Mouse (Mus musculus) intestine, postnatal 0 days (tissue): ENCODE data around the gene Lsm12. TPM values are rescaled to one million over a fixed set of nuclear protein-coding genes. Genes with fewer than 3 reads are reported as not detected.

Source experiments
- ATAC-seq: fragments of 200-750 bp; cut with Nextera tagmentation; 2 replicates; pipeline ENCODE4 v1.8.0; 2017; ENCODE audit warnings: mild to moderate bottlenecking, moderate TSS enrichment, moderate library complexity
- H3K27ac ChIP-seq: fragments of 300-500 bp; sonication (generic); 2 replicates; pipeline ENCODE4 v1.5.1; 2014; ENCODE audit warnings: mild to moderate bottlenecking, low read depth, low read length, moderate library complexity
- H3K27me3 ChIP-seq: fragments of 300-500 bp; sonication (generic); replicated peaks from 2 replicates; pipeline ENCODE4 v1.6.1; 2014; ENCODE audit warnings: low read length, mixed read lengths; ENCODE audit not compliant: control insufficient read depth, insufficient read depth
- H3K36me3 ChIP-seq: fragments of 300-500 bp; sonication (generic); 2 replicates; pipeline ENCODE4 v1.6.1; 2014; ENCODE audit warnings: mild to moderate bottlenecking, moderate library complexity; ENCODE audit not compliant: control insufficient read depth, insufficient read depth
- H3K4me1 ChIP-seq: fragments of 300-500 bp; sonication (generic); replicated peaks from 2 replicates; pipeline ENCODE4 v1.6.1; 2014; ENCODE audit warnings: antibody characterized with exemption, low read length, mixed read lengths; ENCODE audit not compliant: control insufficient read depth, insufficient read depth
- H3K4me2 ChIP-seq: fragments of 300-500 bp; sonication (generic); replicated peaks from 2 replicates; pipeline ENCODE4 v1.6.1; 2014; ENCODE audit warnings: low read depth, mild to moderate bottlenecking, moderate library complexity
- H3K4me3 ChIP-seq: fragments of 300-500 bp; sonication (generic); 2 replicates; pipeline ENCODE4 v1.5.1; 2014; ENCODE audit warnings: low read depth, low read length
- H3K9ac ChIP-seq: fragments of 300-500 bp; sonication (generic); 2 replicates; pipeline ENCODE4 v1.6.1; 2014; ENCODE audit warnings: mild to moderate bottlenecking, low read depth, low read length
- H3K9me3 ChIP-seq: fragments of 300-500 bp; sonication (generic); 2 replicates; pipeline ENCODE4 v1.6.1; 2016; ENCODE audit warnings: mixed run types; ENCODE audit not compliant: control insufficient read depth
- CTCF ChIP-seq: sonication (generic); IDR thresholded peaks from 2 replicates; pipeline ENCODE4 v1.5.1; 2016; ENCODE audit warnings: low read depth, mild to moderate bottlenecking, control low read depth, antibody characterized with exemption, moderate library complexity
- WGBS: fragments of 180-500 bp; shearing (Covaris S2); extraction: QIAGEN DNeasy Blood & Tissue Kit; methylation state at CpG from one replicate; pipeline ENCODE4 v1.1.7; 2014; 5-methylcytosine and 5-hydroxymethylcytosine counted together
- polyA plus RNA-seq: library from polyadenylated mRNA; unstranded; fragments of >200 nt; fragmentation: Nextera tagmentation; extraction: Ambion mirVana; gene quantifications from 2 replicates; pipeline ENCODE4 v1.2.1, GENCODE M21; 2015

The Lsm12 gene
- polyA plus RNA-seq, 1 experiment from 2014 or later: 103 TPM

DNA sequence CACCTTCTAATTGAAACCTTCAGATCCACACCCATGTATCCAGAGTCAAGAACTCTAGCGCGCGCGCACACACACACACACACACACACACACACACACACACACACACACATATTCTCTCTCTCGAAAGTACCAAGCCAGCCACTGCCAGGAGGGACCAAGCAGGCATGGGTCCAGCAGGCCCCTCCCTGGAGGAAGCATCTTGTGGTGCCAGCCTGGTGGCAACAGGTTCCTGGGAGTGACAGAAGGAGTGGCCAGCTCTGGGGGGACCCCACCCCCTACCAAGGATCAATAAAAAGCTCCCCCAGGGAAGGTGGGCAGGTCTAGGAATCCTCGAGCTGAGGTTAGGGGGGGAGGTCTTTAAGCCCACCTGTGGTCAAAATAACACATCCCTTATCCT lies 32.3 kb upstream of the Lsm12 start:
- peaks cover 2% of the 10 kb centered on the region; the same call in 1 of the 2 replicates for H3K36me3 ChIP-seq
- H3K4me3 ChIP-seq: peak overlapping the region; percentile 42
- peaks cover 43% of the 10 kb centered on the region for H3K4me1 ChIP-seq
- TF ChIP-seq CTCF: no peak
- 38% methylated on average over 6 of the region's 6 CpGs for WGBS
- peak overlapping the region; percentile 22; the same call in 1 of the 2 replicates for H3K9ac ChIP-seq
- peak overlapping the region; percentile 75 for H3K27ac ChIP-seq
- H3K9me3 ChIP-seq: no peaks in the 10 kb centered on the region
- peak overlapping the region; percentile 79 for H3K4me2 ChIP-seq
- no peaks in the 10 kb centered on the region for H3K27me3 ChIP-seq
- ATAC-seq: no peak

- WGBS: 25% methylated on average over 5 of the region's 5 CpGs
- H3K9me3 ChIP-seq: no peaks in the 10 kb centered on the region
- peaks cover 3% of the 10 kb centered on the region; the same call in 1 of the 2 replicates for H3K36me3 ChIP-seq
- H3K27me3 ChIP-seq: no peaks in the 10 kb centered on the region
- H3K4me2 ChIP-seq: peak overlapping the region; percentile 79
- H3K9ac ChIP-seq: 0 out of 2 replicates have a peak overlapping the region, but pooled peaks have one; percentile 22
- H3K4me1 ChIP-seq: peaks cover 43% of the 10 kb centered on the region
- no peak overlapping the region for H3K4me3 ChIP-seq
- TF ChIP-seq CTCF: no peak
- no peak for ATAC-seq
- H3K27ac ChIP-seq: peak overlapping the region; percentile 63; the same call in 1 of the 2 replicates
Measured at GRCm38 (mm10) chr11:102216886-102217240, 31.8 kb upstream of the Lsm12 start.

DNA sequence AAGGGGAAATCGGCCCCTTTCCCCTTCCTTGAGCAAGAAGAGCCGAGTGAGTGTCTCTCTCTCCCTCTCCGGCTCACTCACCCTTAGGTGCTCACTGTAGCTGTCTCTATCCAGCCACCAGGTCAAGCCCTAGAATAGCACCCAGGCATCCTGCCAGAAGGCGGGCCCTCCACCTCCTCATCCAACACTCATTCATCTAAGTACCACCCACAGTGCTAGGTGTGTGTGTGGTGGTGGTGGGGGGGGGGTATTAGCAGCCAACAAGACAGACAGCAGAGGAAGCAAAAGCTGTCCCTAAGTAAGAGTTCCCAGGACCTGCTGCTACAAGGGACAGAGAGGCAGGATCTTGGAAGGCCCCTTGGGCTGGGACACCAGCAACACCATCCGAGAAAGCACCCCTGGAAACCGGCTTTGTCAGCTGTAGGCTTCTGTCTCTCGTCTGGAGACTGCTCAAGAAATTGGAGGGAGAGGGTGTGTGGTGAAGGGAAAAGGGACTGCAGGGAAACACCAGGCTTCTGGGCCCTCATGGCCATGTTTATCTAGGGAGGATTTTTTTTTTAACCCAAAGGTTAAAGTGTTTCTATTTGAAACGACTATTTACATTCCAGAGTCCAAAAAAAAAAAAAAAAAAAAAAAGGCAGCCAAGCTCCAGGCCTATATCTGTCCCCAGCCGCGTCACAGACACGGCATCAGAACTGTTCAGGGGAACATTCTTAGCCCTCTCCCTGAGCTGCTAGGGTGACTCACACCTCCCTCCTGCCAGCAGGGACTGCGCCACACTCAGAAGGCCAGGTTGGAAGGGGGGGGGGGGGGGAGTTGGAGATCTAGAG lies 31.2 kb upstream of the Lsm12 start:
- Histone ChIP-seq H3K9ac (no peak overlapping the region), H3K36me3 (peaks cover 7% of the 10 kb centered on the region; the same call in 1 of the 2 replicates), H3K4me2 (peak overlapping the region; percentile 79), H3K27me3 (no peaks in the 10 kb centered on the region), H3K9me3 (no peaks in the 10 kb centered on the region), H3K4me3 (no peak overlapping the region), H3K27ac (peak overlapping the region; percentile 63), H3K4me1 (peaks cover 43% of the 10 kb centered on the region)
- peak; percentile 60 for ATAC-seq
- WGBS: 17% methylated on average over 12 of the region's 12 CpGs
- TF ChIP-seq CTCF: 0 out of 2 replicates have a peak, but pooled peaks have one; percentile 3

GRCm38 (mm10) chr11:102215511-102215910 lies 30.4 kb upstream of the Lsm12 start:
- TF ChIP-seq CTCF: no peak
- Histone ChIP-seq H3K4me3 (no peak overlapping the region), H3K4me1 (peaks cover 41% of the 10 kb centered on the region), H3K4me2 (peak overlapping the region; percentile 44), H3K9me3 (no peaks in the 10 kb centered on the region), H3K27ac (no peak overlapping the region), H3K27me3 (no peaks in the 10 kb centered on the region), H3K9ac (no peak overlapping the region), H3K36me3 (peaks cover 7% of the 10 kb centered on the region; the same call in 1 of the 2 replicates)
- no peak for ATAC-seq
- WGBS: 63% methylated on average over 11 of the region's 11 CpGs

GRCm38 (mm10) chr11:102214430-102215156 lies 29.5 kb upstream of the Lsm12 start:
- 0 out of 2 replicates have a peak overlapping the region, but pooled peaks have one; percentile 21 for H3K4me2 ChIP-seq
- H3K9me3 ChIP-seq: no peaks in the 10 kb centered on the region
- H3K27ac ChIP-seq: no peak overlapping the region
- H3K27me3 ChIP-seq: no peaks in the 10 kb centered on the region
- no peak for ATAC-seq
- no peak overlapping the region for H3K4me3 ChIP-seq
- 64% methylated on average over 10 of the region's 10 CpGs for whole genome bisulfite sequencing
- no peak for TF ChIP-seq CTCF
- no peak overlapping the region for H3K9ac ChIP-seq
- H3K36me3 ChIP-seq: peaks cover 7% of the 10 kb centered on the region; the same call in 1 of the 2 replicates
- peaks cover 33% of the 10 kb centered on the region for H3K4me1 ChIP-seq

DNA sequence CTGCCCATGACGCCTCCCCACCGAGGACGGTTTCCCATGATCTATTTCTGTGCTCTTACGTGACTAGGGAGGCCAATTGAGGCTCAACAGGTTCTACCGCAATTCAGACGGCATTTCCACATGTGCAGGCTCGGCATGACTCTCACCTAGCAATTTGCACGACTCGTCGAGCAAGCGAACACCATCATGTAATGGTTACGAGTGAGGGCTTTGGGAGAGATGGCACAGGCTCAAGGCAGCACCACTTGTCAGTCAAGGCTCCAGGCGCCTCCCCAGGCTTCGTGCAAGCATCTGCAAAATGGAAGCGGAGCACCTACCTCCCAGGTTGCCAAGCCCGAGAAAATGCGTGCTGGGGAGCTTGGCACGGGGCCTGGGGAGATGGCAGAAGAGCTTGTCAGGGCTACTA lies 26.8 kb upstream of the Lsm12 start:
- Histone ChIP-seq H3K27me3 (no peaks in the 10 kb centered on the region), H3K4me2 (no peak overlapping the region), H3K36me3 (peaks cover 12% of the 10 kb centered on the region; the same call in 1 of the 2 replicates), H3K9ac (0 out of 2 replicates have a peak overlapping the region, but pooled peaks have one; percentile 11), H3K4me3 (no peak overlapping the region), H3K4me1 (peaks cover 18% of the 10 kb centered on the region; the same call in 1 of the 2 replicates), H3K27ac (no peak overlapping the region), H3K9me3 (no peaks in the 10 kb centered on the region)
- ATAC-seq: no peak
- no peak for TF ChIP-seq CTCF
- WGBS: 65% methylated on average over 18 of the region's 18 CpGs
